Mouse (Mus musculus) frontal cortex, adult (tissue): ENCODE data around the gene Ube2f.

Experiments
- ATAC-seq: cut with Nextera tagmentation; 2 replicates; pipeline ENCODE4 v1.9.2; 2017; ENCODE audit warnings: mild to moderate bottlenecking, moderate library complexity, mixed read lengths; ENCODE audit not compliant: low TSS enrichment

The Ube2f gene

GRCm38 (mm10) chr1:91237676-91238075, 12.4 kb upstream of the Ube2f start:
- ATAC-seq: no peak

GRCm38 (mm10) chr1:91239112-91239511, 11.0 kb upstream of the Ube2f start:
- ATAC-seq: peak; percentile 76; the same call in 1 of the 2 replicates

DNA sequence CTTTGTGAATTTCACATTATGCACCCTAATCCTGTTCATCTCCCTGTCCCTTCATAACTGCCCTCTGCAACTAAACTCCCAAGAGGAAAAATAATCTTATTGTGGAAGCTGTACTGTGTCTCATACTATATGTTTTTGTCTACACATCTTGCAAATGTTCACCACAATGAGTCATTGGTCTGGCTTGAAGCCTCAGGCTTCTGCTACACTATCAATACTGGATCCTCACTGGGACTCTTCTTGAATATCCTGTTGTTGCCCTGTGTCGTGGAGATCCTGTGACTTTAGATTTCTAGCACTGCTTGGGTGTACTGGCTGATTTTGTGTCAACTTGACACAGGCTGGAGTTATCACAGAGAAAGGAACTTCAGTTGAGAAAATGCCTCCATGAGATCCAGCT, 10.3 kb upstream of the Ube2f start:
- ATAC-seq: no peak

DNA sequence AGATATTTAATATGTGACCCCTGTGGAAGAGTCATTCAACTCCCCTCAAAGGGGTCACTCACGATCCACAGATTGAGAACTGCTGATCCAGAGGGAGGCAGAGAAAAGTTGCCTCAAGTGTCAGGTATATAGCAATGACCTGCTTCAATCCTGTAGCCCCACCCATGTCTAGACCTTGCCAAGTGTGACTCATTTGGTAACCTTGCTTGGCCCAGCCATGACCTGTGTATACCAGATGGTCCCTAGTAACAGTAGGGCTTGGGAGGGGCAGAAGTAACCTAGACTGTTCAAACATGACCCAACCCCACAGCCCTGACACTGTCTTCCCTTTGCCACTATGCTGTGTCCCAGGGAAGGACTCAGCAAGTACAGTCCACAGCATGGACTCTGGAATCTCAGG, 9.4 kb upstream of the Ube2f start:
- ATAC-seq: no peak

DNA sequence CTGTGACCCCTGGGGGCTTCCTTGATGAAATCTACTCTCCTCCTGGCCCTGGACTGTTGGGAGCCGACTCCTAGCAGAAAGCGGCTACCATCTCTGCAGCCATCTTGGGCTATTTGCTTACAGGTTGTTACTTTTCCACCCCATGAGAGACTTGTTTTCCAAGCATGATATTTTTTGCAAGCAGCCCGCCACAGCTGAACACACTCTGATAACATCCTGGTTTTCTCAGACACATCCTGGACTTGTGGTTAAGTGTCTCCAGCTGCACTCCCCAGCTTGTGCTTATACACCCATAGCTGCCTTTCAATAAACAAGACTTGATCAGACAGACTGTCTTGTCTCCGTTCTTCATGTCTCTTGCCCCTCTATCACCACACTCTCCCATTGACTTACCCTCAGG, 8.9 kb upstream of the Ube2f start:
- no peak for ATAC-seq

- no peak for ATAC-seq
These were observed 1.9 kb upstream of the Ube2f start for GRCm38 (mm10) chr1:91248242-91248641.

DNA sequence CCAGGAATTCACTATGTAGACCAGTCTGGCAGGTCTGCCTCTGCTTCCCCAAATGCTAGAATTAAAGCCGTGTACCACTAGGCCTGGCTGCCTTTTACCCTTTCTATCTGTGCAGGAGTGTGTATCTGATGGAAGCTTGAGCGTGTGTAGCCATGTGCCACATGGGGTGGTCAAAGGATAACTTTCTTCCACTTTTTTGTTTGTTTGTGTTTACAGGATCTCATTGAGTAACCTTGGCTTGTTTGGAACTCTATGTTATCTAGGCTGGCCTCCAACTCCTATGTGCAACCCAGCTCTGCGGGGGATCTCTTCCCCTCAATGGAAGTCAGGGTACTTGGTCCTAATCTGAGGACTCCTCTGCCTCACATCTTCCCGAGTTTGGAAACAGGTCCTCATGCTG, 1.1 kb upstream of the Ube2f start:
- no peak for ATAC-seq

DNA sequence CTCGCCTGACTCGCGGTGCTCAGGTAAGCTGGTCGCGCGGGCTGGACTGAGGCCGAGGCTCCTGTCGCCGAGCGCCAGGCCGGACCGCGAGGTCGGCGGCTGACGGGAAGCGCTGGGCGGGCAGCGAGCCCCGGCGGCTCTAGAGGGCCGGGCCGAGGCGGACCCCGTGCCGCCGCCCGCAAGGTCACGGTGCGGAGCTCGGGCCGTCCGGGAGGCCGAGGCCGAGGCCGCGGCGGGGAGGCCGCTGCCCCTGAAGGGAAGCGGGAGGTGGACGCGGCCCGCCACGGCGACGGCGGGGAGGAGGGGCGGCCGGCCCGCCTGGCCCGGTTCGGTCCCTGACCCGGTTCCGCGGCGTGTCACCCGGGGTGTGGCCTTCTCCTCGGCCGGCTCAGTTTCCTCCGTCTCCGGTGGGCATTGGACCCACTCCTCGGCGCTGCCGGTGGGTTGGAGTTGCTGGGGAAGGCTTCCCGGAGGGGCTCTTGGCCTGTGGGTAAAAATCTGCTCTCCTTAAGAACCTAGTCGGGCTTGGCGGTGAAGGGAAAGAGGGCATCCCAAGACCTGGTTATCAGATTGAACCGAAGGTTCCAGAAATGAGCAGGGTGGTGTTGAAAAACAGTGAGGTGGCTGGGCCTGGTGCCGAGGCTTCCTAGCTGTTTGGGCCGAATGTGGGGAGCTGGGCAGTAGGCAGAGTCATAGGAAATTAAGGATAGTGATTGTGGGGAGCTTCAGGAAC, 477 bp downstream of the Ube2f start:
- ATAC-seq: peak; percentile 3; the same call in 1 of the 2 replicates

GRCm38 (mm10) chr1:91251148-91251650, 1.1 kb downstream of the Ube2f start:
- no peak for ATAC-seq

GRCm38 (mm10) chr1:91251927-91252326, 1.8 kb downstream of the Ube2f start:
- ATAC-seq: no peak

- ATAC-seq: no peak
These were observed 7.8 kb downstream of the Ube2f start for GRCm38 (mm10) chr1:91257918-91258317.

DNA sequence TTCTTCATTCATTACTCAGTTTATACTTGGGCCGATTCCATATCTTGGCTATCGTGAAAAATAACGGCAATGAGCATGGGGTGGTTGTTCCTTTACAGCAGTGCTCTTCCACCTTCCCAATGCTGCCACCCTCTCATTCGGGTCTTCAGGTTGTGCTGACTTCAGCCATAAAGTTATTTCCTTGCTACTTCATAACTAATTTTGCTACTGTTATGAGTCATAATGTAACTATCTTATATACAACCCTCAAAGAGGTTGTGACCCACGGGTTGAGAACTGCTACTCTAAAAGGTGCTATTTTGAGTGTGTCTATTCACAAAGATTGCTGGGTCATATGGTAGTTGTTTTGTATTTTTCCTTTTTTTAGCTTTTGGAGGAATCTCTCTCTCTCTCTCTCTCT, 9.7 kb downstream of the Ube2f start:
- no peak for ATAC-seq

DNA sequence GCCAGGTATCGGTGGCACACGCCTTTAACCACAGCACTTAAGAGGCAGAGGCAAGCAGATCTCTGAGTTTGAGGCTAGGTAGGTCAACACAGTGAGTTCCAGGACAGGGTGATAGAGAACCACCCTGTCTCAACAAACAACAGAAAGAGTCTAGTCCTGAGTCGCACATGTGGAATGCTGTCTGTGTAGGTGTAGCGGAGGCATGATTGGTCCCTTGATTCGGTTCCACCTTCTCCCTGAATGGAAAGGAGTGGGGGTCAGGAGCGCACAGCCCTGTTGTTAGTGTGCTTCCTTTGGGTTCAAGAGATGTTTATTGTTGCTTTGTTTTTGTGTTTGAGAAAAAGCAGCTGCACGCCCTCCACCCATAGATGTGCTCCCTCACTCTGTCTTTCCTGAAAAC, 12.4 kb downstream of the Ube2f start:
- ATAC-seq: no peak

- no peak; the same call in 1 of the 2 replicates for ATAC-seq
These were observed 22.2 kb downstream of the Ube2f start for GRCm38 (mm10) chr1:91272260-91272659.

GRCm38 (mm10) chr1:91276581-91276980, 26.5 kb downstream of the Ube2f start:
- ATAC-seq: no peak

GRCm38 (mm10) chr1:91277480-91277879, 27.4 kb downstream of the Ube2f start:
- no peak for ATAC-seq

GRCm38 (mm10) chr1:91278410-91279119, 28.5 kb downstream of the Ube2f start:
- no peak for ATAC-seq

GRCm38 (mm10) chr1:91279126-91279525, 29.0 kb downstream of the Ube2f start:
- ATAC-seq: no peak

DNA sequence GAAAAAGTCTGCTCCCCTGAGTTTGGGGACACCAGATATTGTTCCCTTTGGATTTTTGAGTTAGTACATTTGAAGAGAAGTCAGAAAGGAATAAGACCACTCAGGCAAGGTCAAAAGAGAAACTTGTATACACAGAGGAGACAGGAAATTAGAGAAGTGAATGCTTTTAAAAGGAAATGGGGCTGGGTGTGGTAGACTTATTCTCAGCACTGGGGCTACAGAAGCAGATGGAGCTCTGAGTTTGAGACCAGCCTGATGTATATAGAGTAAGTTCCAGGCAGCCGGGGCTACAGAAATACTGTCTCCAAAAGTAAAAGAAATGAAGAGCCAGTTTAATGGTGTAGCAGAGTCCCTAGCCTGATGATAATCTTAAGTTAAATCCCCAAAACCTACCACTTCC, 32.5 kb downstream of the Ube2f start:
- ATAC-seq: no peak

GRCm38 (mm10) chr1:91289375-91289774, 39.3 kb downstream of the Ube2f start:
- no peak for ATAC-seq

DNA sequence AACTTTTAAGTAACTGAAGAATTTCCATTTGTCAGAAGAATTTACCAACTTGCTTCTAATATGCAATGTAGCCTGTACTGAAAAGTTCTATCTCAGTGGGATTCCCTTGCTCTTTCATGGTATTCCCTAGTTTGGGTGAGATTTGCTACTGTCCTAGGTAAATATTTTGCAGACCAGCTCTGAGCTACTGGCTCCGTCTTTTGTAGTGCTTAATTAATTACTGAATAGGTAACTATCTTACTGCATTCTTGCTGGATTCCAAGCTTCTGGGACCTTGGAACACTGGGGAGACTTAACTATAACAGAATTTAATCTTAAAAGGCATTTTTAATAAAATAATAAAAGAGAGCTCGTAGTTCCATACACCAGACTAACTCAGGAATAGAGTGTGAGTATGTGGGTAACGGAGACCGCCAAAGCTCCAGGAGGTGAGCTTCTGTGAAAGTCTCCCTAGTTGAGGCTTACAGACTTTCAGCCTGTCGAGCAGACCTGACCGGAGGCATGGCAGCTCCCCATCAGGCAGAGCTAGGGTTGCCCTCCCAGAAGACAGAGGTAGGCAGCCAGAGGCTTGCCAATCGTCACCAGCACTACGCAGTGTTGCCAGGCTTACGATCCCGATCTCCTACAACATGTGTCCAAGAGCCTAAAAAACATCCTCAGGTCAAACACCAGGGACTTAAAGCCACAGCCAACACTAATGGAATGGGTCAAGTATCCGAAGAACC, 42.2 kb downstream of the Ube2f start:
- ATAC-seq: no peak

DNA sequence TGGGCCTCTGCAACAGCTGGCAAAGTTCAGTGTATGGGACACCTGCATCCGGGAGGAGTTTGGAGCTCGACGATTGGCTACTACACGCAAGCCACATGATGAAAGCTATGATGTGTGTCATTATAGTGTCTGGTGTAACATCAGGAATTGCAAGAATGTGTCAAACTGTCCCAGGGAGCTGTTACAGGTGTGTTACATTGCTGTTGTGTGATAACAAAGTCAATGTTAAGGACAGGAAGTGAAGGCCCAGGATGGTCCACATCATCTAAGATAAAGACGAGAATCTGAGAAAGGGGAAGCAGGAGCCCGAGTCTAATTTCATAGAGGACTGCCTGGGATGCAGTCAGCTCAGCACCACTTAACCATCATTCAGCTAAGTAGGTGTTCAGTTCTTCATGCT, 45.4 kb downstream of the Ube2f start:
- no peak for ATAC-seq
